Mouse (Mus musculus): Measurements from ENCODE around the gene Golga2.

Gene Golga2

DNA sequence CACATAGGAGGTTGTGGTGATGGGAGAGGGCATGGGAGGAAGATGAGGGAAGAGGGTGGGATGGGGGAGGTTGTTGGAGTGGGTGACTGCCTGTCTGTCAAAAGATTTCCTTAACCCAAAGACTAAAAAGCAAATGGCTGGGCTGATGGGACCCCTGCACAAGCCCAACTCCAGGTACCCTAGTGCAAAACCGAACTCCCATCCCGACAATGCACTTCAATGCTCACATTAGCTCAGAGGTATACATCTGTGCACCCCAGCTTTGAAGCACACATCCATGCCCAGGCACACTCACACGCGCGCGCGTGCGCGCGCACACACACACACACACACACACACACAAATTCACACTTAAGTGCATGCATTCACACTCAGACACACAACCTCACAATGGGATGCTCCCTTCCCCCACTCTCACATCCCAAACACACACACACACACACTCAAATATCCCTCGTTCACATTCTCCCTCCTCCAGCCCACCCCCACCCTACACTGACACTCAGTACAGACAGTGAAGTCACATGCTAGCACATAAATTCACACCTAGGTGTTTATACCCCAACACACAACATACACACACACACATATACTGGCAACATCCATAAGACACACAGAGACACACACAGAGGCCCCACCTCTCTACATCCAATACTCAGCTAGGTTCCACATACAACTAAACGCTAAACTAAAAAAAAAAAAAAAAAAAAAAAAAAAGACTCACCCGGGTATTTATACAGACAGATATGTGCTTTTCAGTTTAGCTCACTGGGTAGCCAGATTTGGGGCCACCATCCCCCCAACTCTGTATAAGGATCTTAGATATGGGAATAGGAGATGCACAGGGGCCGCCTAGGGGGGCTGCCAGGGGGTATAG is 31.8 kb downstream of the Golga2 start:
- DNase-seq: peak in 1 of 2 experiments; percentile 15

DNA sequence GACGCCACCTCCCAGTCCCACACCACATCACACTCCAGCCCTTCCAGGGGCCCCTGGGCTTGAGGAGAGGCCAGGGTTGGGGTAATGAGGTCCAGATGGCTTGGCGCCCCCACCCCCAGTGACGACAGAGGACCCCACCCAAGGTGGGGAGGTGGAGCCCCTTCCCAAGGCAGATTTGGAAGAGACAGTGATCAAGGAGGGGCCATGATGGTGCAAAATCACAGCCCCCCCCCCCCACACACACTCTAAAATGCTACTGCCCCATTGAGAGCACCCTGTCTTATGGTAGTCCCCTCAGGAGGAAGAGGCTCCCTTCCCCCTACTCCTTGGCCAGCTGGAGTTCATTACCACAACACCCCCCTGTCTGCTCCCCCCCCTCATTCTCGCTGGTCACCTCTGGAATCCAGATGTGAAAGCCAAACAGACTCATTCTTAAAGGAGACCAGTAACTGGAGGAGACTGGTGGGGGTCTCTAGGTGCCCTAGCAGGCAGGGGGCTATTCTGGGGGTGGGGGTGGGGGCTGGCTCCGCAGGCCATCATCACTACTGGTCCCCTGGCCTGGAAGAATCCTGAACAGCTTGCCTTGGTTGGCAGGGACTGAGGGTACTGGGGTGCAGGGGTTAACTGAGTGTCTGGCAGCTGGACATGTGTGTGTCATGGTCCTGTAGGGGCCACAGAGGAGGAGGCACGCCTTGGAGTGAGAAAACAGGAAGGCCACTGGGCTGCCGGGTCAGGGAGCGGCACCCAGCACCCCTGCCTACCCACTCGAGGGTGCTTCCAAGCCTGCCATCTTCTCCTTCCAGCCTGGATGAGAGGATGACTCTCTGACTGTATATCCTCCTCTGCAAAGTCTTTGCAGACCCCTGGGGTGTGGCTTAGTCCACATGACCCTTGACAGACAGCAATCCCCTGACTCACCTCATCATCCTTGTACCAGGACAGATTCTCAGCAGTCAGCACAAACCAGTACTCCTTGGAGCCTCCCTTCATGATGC is 32.7 kb downstream of the Golga2 start:
- DNase-seq: peak in 1 of 2 experiments; percentile 11

DNA sequence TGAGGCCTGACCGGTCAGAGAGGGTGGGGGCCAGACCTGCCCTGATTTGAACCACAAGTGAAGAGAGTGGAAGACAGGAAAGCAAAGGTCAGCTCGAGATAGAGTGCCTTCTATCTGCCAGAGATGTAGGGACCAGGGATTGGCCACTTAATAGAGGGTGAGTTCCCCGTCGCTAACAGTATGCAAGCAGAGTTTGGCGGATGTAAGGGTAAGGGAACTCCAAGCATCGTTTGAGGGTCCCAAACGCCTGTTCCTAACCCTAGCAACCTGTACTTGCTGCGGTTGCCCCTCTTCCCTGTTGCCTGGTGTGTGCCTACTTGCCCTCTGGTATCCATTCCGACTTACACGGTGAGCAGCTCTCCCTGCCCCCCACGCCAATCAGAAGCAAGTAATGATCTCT is 33.5 kb downstream of the Golga2 start:
- DNase-seq: no peak

DNA sequence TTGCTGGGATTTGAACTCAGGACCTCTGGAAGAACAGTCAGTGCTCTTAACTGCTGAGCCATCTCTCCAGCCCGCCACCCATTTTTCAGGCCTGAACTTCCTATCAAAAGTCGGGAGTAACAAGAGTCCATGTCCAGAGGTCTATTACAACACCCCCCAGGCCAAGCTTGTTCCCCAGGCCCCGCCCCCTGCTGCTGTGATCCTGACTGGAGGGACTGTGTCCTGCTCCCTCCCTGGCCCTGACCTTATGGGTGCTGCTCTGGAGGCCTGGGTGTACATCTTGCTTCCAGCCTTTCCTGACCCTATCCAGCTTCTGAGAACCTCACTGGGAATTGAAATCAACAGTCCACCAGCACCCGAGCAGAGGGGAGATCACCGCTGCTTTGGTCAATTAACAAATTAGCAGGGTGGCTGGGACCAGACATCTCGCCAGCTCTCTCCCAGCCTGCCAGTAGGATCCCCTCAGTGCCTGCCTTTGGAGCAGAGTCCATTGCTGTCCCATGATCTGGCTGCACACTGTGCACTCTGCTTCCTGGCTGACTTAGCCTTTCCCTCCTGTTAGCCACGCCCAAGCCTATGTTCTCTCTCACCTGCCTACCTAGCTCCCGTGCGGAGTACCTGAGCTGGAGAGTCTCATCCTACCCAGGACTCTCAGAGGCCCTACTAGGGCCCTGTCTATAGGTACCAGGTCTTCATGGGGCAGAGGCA is 34.6 kb downstream of the Golga2 start:
- DNase-seq: no peak

DNA sequence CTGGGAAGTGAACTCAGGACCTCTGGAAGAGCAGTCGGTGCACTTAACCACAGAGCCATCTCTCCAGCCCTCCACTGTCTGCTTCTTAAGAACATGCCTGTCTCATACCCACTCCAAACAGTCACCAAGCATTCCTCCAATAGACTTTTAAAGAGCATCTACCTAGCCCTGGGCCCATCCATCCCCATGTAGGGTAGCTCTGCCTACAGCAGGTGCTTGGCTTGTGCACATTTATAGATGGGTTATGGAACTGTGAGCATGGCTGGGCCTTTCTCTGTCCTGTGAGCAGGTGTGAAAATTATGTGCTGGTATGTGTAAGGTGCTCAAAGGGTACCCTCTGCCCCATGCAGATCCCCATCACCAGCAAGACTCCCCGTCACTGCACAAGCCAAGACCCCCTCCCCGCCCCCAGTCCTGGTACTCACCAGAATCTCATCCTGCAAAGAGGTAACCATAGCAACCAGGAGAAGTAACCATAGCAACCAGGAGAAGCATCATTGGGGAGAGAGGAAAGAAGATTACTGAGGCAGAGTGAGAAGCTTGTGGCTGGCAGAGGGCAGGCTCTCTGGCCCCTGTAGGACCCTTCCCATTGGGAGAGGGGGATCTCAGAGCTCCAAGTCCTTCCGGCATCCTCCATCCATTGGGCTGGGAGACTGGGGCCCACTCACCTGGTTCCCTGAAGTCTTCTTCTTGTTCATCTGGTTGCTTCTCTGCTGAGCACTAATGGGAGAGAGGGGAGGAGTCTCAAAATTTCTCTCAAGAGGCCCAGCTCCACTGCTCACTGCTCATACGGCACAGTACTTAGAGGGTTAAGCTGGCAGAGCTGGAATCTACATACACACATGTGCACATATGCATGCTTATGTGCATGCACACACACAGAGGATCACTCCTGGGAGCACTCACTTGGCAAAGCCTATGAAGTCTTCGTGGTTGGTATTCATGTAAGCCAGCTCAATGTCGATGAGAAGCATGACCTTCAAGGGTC is 35.9 kb downstream of the Golga2 start:
- no peak for DNase-seq

DNA sequence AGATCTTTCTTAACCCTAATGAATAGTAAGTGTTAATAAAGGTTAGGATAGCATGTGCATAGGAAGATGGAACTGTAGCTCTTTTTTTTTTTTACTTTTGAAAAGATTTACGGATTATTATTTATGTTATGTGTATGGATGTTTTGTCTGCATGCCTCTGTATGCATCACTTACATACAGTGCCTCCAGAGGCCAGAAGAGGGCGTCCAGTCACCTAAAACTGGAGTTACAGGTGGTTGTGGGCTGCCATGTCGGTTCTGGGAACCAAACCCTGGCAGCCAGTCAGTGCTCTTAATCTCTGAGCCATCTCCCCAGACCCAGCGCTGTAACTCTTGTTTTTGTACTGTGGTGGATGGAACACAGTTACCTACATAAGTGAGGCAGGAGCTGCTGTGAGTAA is 37.1 kb downstream of the Golga2 start:
- DNase-seq: no peak

DNA sequence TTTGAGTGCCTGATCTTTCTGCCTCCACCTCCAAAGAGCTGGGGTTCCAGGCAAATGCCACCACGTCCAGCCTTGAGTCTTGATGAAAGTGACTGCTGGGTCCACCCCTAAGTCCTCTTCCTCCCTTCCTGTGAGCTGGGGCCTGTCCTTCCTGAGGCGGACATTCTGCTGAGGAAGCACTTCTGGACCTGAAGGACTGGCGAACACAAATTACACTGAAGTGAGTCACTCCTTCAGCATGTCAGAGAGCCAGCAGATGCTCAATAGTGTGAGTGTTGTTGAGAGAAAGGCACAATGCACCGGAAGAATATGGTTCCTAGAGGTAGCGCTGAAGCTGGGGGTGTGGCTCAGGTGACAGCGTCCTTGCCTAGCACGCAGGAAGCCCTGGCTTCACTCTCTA is 38.2 kb downstream of the Golga2 start:
- DNase-seq: no peak

DNA sequence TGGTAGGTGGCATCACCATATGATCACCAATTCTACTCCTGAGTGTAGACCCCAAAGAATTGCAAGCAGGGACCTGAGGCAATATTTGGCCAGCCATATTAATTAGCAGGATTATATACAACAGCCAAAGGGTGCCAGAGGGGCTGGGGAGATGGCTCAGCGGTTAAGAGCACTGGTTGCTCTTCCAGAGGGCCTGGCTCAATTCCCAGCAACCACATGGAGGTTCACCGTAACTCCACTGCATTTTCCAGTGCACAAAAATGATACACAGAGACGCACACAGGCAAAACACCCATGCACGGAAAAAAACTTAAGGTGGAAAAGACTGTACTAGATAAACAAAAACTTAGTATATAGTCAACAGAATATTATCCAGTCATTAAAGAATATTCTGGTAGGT is 40.0 kb downstream of the Golga2 start:
- DNase-seq: no peak

DNA sequence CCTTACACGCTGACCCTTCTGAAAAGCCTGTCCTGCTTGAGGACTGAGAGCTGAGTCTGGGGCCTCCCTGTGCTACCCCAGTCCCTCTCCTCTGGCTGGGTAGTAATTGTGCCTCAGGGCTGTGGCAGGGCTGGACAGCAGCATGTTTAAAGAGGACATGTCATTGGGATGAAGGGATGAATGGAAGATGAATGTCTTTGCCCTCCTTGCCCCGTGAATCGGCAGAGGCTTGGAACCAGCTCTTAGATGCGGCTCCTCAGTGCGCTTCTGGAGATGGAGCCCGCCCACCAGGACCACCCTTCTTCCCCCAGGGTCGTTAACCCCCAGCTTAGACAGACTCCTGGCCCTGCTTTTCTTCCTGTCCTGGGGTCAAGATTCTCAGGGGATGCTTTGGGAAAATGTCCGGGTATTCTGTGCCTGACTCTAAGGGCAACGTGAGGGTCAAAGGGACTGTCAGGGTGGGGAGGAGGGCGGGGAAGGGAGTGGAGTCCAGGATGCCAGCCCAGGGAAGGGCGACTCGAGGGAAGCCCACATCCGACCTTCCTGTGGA is 41.8 kb downstream of the Golga2 start:
- no peak for DNase-seq

DNA sequence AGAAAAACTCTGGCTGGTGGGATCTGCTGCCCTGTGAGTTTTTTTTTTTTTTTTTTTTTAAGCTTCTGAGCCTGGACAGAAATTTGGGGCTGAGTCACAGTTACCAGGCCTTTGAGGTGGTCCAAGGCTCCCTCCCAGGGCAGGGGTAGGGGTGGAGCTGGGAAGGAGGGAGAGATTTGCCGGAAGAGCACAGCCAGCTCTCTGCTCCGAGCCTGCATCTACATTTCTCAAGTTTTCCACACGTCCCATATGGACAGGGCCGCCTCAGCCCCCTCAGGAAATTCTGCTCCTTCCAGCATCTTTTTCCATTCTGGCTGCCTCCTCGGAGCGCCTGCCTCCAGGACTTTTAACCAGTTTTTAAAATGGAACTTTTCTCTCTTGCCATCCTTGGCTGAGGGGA is 42.3 kb downstream of the Golga2 start:
- no peak for DNase-seq

DNA sequence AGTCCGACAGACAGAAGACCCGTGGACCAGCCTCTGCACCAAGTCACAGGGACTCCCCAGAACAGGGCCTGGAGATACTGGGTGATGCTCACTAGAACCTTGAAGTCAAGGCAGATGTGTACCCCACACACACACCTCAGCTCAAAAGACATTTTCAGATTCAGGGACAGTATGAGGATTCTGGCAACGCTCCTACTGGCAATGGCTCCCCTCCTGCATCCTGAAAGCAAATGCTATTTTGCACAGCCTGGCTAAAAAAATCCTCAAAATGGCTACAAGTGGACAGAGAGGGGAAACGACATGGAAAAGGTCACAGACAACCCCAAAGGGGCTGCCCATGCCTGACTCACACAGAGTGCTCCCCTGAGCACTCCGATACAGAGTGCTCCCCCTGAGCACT is 45.0 kb downstream of the Golga2 start:
- DNase-seq: peak in 1 of 2 experiments; percentile 47

DNA sequence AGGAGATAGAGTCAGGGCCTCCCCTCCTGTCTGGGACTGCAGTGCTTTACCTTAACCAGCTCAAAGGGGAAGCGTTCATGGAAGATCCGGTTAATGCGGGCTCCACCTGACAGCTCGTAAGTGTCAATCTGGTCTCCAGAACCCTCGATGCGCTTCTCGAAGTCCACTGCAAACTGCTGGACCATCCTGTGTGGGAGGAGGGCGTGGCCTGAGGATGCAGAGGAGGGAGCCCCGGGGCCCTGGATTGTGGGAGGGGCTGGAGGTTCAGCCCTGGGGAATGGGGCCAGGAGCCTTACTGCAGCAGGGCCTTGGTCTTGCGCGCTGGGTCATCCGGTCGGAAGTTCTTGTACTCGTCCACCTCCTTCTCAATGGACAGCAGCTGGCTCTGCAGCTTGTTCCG is 48.7 kb downstream of the Golga2 start:
- no peak for DNase-seq

DNA sequence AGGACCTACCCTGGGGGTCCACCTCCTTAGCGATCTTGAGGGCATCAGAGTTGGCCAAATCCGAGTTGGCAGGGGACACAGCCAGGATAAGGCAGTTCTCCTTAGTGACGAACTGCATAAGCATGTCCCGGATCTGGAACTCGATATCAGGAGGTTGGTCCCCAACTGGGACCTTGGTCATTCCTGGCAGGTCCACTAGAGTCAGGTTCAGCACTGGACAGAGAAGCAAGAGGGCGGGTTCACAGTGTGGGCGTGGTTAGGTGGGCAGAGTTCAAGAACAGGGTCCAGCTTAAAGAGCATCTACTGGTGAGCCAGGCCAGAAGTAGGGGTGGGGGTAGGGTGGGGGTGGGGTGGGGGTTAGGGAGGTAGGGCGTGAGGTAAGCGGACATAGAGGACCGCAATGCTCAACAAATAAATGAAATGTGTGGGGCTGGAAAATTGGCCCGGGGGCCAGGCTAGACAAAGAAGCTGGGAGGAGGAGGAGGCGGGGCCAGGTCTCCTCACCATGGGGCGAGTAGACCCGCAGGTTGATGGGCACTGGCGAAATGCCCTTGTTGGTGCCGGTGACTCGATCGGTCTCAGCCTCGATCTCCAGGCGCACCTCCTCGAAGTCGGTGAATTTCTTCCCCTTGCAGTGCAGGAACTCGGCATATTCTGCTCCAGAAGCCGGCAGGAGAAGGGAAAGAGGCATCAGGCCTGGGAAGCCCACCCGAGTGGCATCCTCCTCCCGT is 52.9 kb downstream of the Golga2 start:
- no peak for DNase-seq

DNA sequence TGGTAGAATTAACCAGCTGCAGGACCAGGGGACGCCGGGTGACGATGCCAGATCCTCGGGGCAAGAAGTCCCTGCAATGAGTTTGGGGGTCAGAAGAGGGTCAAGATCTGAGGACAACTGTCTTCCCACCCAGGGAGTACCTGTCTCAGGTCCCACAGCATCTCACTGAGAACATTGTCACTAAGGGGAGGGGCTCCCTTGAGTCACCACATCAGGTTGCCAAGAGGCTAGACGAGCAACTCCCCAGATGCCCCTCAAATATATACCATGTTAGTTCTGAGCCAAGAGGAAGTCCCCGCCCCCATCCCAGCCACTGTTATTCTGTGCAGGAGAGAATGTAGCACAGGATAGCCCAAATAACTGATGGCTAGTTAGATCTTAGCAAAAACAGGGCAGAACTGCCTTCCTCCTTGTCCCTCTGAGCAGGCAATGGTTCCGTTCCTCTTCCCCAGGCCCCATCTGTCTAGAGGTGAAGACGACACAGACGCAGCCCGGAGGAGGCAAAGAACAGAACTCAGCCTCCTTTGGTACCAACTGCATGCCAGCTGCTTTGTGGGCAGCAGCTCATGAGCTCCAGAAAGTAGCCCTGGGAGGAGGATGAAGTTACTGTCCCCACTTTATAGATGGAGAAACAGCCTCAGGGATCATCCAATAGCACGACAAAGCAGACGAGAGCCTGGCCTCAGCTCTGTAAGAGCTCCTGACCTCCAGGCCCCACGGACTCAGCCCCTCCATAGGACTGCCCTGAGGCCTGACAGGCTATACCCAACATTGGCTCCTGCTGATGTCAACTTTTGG is 53.9 kb downstream of the Golga2 start:
- DNase-seq: peak; percentile 47 to 57

DNA sequence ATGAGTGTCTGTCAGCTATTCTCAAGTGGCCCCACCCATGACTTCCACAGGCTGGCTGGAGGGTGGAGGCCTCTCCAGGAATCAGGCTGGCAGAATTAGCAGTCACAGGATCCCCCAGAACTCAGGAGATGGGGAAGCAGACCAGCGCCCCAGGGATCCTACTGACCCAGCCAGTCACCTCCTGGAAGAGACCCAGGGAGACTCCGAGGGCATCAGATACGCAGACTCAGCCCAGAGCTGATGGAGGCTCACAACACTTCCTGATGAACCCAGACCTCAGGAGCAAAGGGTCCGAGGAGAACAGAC is 54.4 kb downstream of the Golga2 start:
- peak; percentile 52 to 59 for DNase-seq

DNA sequence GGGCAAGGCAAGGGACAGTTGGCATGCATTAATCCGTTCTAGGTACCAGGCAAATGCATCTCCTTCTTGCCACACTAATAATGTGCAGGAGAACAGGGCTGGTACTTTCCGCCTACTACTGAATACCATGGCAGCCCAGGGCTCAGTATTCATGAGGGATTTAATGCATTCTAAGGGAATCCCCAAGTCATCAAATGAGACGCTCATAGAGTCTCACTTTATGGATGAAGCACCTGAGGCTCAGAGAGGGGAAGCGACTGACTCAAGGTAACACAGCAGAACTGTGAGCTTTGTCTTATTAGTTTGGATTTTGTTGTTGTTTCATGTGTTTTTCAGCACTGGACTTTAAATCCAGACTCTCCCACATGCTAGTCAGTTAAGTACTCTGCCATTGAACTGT is 54.9 kb downstream of the Golga2 start:
- DNase-seq: no peak

DNA sequence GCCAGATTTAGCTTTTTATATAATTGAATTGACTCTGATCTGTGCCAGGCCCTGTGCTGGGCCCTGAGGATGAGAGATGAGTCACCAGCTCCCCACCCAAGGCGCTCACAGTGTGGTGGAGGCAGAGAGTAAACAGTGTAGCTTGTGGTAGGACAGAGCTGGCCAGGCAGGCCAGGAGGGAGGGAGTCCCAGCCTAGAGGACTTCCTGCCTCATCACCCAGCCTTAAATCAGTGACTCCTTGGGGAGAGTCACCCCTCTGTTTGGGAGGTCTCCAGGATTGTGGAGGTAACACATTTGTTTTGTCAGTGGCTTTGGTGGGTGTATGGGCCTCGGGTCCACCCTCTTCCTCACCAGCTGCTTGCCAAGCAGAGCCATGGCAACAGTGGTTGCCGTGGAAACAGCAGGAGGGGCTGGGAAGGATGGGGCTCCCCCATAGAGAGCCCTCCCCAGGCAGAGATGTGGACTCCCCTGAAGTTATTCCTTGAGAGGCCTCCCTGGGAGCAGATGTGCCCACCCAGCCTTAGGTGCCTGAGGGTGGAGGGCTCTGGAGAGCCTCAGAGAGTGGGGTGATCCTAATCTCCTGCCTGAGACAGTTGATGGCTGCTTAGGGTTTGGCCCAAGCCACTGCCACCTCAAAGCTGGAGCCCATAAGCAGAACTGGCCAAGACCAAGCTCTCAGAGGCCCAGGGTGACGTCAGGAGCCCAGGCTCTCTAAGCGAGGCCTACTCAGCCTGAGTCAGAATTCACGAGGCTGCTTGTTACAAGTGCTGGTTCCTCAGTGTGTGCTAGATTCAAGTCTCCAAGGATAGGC is 55.6 kb downstream of the Golga2 start:
- peak; percentile 80 to 91 for DNase-seq

DNA sequence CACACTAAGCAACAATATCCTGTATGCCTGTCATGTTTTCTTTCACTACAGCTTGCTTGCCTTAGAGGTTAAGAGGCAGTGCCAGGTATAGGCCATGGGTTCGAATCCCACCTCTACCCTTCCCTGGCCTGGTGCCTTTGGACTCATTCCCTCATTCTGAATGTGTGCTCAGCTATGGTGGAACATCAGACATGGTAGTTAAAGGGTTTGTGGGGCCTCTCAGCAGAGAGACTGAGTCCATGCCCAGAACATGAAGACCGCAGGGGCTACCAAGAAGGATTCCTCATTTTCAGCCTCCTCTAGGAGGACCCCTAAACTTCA is 56.1 kb downstream of the Golga2 start:
- DNase-seq: no peak

DNA sequence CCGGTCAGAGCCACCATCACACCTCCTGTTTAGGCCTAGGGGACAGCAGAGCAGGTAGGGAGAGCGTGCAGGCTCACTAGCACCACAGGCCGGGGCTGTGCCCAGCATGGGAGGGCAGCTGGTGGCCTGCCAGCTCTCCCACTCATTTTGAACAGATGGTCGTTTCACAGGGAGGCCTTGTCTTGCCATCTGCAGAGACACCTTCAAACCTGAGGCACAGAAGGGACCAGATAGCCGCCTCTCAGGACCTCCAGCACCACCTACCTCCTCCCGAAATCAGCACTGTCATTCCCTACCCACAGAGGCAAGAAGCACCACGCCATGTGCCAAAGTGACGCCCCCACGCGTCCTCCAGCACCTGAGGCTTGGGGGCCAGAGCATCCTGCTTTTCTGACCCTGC is 56.9 kb downstream of the Golga2 start:
- DNase-seq: peak; percentile 94 to 97

Measured in cerebellum, adult 18-20 months (tissue).